Mouse (Mus musculus) lung, postnatal 0 days (tissue): ENCODE results near the gene Slc28a3. TPM values are rescaled to one million over a fixed set of nuclear protein-coding genes. Genes with fewer than 3 reads are reported as not detected.

Experiments
- ATAC-seq: fragments of 200-750 bp; cut with Nextera tagmentation; 2 replicates; pipeline ENCODE4 v1.8.0; 2017; ENCODE audit warnings: moderate library complexity
- DNase-seq: peaks from one replicate; pipeline ENCODE4 v3.0.0-alpha.2; 2016; ENCODE audit warnings: low spot score
- H3K27ac ChIP-seq: fragments of 300-500 bp; sonication (generic); 2 replicates; pipeline ENCODE4 v1.5.1; 2014; ENCODE audit warnings: antibody characterized with exemption, mild to moderate bottlenecking, low read length, mixed read lengths
- H3K27me3 ChIP-seq: fragments of 300-500 bp; sonication (generic); replicated peaks from 2 replicates; pipeline ENCODE4 v1.6.1; 2014; ENCODE audit warnings: low read length, mixed read lengths; ENCODE audit not compliant: insufficient read depth
- H3K36me3 ChIP-seq: fragments of 300-500 bp; sonication (generic); 2 replicates; pipeline ENCODE4 v1.6.1; 2014; ENCODE audit warnings: low read length, mixed read lengths; ENCODE audit not compliant: insufficient read depth
- H3K4me1 ChIP-seq: fragments of 300-500 bp; sonication (generic); 2 replicates; pipeline ENCODE4 v1.6.1; 2014; ENCODE audit warnings: antibody characterized with exemption, low read depth, low read length, mixed read lengths; ENCODE audit not compliant: insufficient read depth
- H3K4me2 ChIP-seq: fragments of 300-500 bp; sonication (generic); replicated peaks from 2 replicates; pipeline ENCODE4 v1.6.1; 2014; ENCODE audit warnings: low read depth, mild to moderate bottlenecking, low read length, moderate library complexity, mixed read lengths
- H3K4me3 ChIP-seq: fragments of 300-500 bp; sonication (generic); 2 replicates; pipeline ENCODE4 v1.5.1; 2014; ENCODE audit warnings: low read depth, low read length
- H3K9ac ChIP-seq: fragments of 300-500 bp; sonication (generic); replicated peaks from 2 replicates; pipeline ENCODE4 v1.6.1; 2014; ENCODE audit warnings: low read depth, mild to moderate bottlenecking
- H3K9me3 ChIP-seq: fragments of 300-500 bp; sonication (generic); 2 replicates; pipeline ENCODE4 v1.6.1; 2016; ENCODE audit warnings: low read length, mixed read lengths
- CTCF ChIP-seq: IDR thresholded peaks from 2 replicates; pipeline ENCODE4 v1.5.1; 2016; ENCODE audit warnings: antibody characterized with exemption, mild to moderate bottlenecking
- EP300 ChIP-seq: IDR thresholded peaks from 2 replicates; pipeline ENCODE4 v1.6.1; 2016; ENCODE audit warnings: antibody characterized with exemption, mild to moderate bottlenecking, control low read depth
- WGBS: fragments of 180-500 bp; shearing (Covaris S2); extraction: QIAGEN DNeasy Blood & Tissue Kit; methylation state at CpG from one replicate; pipeline ENCODE4 v1.1.7; 2014; 5-methylcytosine and 5-hydroxymethylcytosine counted together
- polyA plus RNA-seq: library from polyadenylated mRNA; unstranded; fragments of >200 nt; fragmentation: Nextera tagmentation; extraction: Ambion mirVana; gene quantifications from 2 replicates; pipeline ENCODE4 v1.2.1, GENCODE M21; 2015

The Slc28a3 gene
- polyA plus RNA-seq, 1 experiment from 2014 or later: 0.05 TPM

DNA sequence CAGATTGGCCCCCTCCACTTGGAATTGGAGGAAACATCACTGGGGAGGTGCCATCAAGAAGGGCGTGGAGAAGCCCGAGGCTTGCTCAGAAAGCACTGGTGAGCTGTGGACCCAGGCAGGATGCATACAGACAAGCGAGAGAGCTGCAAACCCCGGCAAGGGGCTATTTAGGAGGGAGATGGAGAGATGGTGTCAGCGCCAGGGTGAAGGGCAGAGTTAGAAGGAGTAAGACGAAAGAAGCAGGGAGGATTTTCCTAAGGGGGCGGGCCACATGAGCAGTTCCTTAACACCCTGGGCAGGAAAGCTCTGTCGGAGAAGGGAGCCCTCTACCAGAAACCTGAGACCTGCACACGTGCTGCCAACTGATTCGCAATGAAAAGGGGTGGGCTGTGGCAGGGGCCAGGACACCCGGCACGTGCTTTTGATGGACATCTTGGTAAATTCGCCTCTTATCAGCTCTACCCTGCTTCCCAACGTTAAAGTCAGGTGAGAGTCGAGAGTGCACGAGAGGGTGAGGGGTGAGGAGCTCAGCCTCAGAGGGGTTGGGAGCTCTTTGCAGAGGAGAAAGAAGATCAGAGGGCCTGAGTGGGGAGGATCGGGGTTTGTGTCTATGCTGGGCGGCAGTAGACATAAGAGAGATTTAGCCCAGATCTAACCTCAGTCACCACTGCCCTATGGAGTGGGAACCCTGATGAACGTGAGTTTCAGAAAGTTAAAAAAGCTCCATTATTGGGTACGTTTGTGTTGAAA is 87.5 kb downstream of the Slc28a3 start:
- no peak overlapping the region for H3K4me2 ChIP-seq
- DNase-seq: no peak
- H3K36me3 ChIP-seq: no peaks in the 10 kb centered on the region
- H3K9ac ChIP-seq: no peak overlapping the region
- H3K27ac ChIP-seq: no peak overlapping the region
- H3K9me3 ChIP-seq: no peaks in the 10 kb centered on the region
- no peak for ATAC-seq
- TF ChIP-seq EP300: no peak
- TF ChIP-seq CTCF: no peak
- no peak overlapping the region for H3K4me3 ChIP-seq
- no peaks in the 10 kb centered on the region for H3K4me1 ChIP-seq
- 6% methylated on average over 20 of the region's 20 CpGs for WGBS
- H3K27me3 ChIP-seq: no peaks in the 10 kb centered on the region

DNA sequence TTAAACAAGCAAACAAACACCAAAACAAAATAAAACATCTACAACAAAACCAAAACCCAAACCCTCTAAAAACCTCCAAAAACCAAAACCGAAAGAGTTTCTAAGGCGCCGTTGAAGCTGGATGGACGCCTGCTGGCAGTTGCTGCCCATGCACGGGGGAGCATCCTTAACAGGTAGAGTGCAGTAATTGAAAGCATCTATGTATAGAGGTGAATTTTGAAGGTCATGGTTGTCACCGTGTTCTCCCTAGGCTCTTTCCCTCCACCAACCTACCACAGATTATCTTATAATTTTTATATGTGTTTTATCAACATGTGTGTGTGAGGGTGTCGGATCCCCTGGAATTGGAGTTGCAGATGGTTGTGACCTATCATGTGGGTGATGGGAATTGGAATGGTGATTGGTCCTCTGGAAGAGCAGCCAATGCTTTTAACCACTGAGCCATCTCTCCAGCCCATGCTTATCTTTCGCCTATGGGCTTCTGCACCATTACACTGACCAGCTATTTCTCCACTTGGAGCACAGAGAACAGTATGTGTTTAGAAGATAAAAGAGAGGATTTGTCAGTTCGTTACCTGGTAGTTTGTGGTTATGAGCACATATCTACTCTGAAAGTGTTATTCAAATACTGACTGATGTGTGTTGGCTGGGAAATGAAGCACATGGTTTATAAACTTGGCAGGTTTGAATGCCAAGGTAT is 89.2 kb downstream of the Slc28a3 start:
- H3K27me3 ChIP-seq: no peaks in the 10 kb centered on the region
- H3K4me1 ChIP-seq: no peaks in the 10 kb centered on the region
- no peak overlapping the region for H3K4me3 ChIP-seq
- ATAC-seq (no peak), DNase-seq (no peak)
- 90% methylated on average over 9 of the region's 9 CpGs for WGBS
- no peaks in the 10 kb centered on the region for H3K36me3 ChIP-seq
- H3K27ac ChIP-seq: no peak overlapping the region
- no peaks in the 10 kb centered on the region for H3K9me3 ChIP-seq
- H3K9ac ChIP-seq: no peak overlapping the region
- TF ChIP-seq EP300: no peak
- TF ChIP-seq CTCF: no peak
- H3K4me2 ChIP-seq: no peak overlapping the region

- no peaks in the 10 kb centered on the region for H3K36me3 ChIP-seq
- 52% methylated on average over 7 of the region's 7 CpGs for WGBS
- TF ChIP-seq CTCF (no peak), EP300 (no peak)
These were observed 89.9 kb downstream of the Slc28a3 start for GRCm38 (mm10) chr13:58520580-58521330.

DNA sequence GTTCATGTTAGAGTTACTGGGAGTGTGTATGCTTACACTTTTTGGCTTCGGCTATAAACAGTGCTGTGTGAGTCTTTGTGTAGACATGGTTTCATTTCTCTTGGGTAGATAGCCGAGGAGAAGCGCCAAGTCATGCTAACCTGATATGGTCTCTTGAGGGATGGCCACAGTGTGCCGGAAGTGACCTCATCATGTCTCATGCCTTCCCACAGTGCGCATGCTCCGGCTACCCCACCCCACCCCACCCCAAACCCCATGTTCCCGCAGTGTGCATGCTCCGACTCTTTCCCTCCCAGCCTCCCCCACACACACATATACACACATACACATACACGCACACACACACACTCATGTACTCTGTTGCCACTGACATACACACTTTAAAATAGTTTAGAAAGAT is 90.6 kb downstream of the Slc28a3 start:
- Histone ChIP-seq H3K4me1 (no peaks in the 10 kb centered on the region), H3K36me3 (no peaks in the 10 kb centered on the region), H3K9ac (no peak overlapping the region), H3K9me3 (no peaks in the 10 kb centered on the region), H3K27ac (no peak overlapping the region), H3K4me3 (no peak overlapping the region), H3K27me3 (no peaks in the 10 kb centered on the region), H3K4me2 (no peak overlapping the region)
- WGBS: 79% methylated on average over 9 of the region's 9 CpGs
- DNase-seq (no peak), ATAC-seq (no peak)
- TF ChIP-seq CTCF (no peak), EP300 (no peak)

More at GRCm38 (mm10) chr13:58520580-58521330, 89.9 kb downstream of the Slc28a3 start:
- Histone ChIP-seq H3K4me3 (no peak overlapping the region), H3K9ac (no peak overlapping the region), H3K27me3 (no peaks in the 10 kb centered on the region), H3K4me2 (no peak overlapping the region), H3K9me3 (no peaks in the 10 kb centered on the region), H3K27ac (no peak overlapping the region), H3K4me1 (no peaks in the 10 kb centered on the region)
- DNase-seq (no peak), ATAC-seq (no peak)

- H3K4me2 ChIP-seq: no peak overlapping the region
- no peaks in the 10 kb centered on the region for H3K27me3 ChIP-seq
- H3K4me1 ChIP-seq: no peaks in the 10 kb centered on the region
- no peak overlapping the region for H3K27ac ChIP-seq
- no peaks in the 10 kb centered on the region for H3K36me3 ChIP-seq
- H3K9ac ChIP-seq: no peak overlapping the region
- no peaks in the 10 kb centered on the region for H3K9me3 ChIP-seq
- 97% methylated on average over 4 of the region's 4 CpGs for WGBS
- no peak overlapping the region for H3K4me3 ChIP-seq
- ATAC-seq (no peak), DNase-seq (peak; percentile 27)
- no peak for TF ChIP-seq EP300
- TF ChIP-seq CTCF: peak; percentile 49
These were observed 94.4 kb downstream of the Slc28a3 start for GRCm38 (mm10) chr13:58516277-58516676.

GRCm38 (mm10) chr13:58515635-58516034 is 95.0 kb downstream of the Slc28a3 start:
- Histone ChIP-seq H3K36me3 (no peaks in the 10 kb centered on the region), H3K27ac (no peak overlapping the region), H3K27me3 (no peaks in the 10 kb centered on the region), H3K4me2 (no peak overlapping the region), H3K4me1 (no peaks in the 10 kb centered on the region), H3K4me3 (no peak overlapping the region), H3K9me3 (no peaks in the 10 kb centered on the region), H3K9ac (no peak overlapping the region)
- ATAC-seq (no peak), DNase-seq (no peak)
- WGBS: 85% methylated on average over 5 of the region's 5 CpGs
- TF ChIP-seq EP300 (no peak), CTCF (no peak)
